Mouse (Mus musculus): ENCODE results near the gene Sertad3.

The Sertad3 gene

GRCm38 (mm10) chr7:27467648-27468047, 5.9 kb upstream of the Sertad3 start:
- DNase-seq (ENCODE audit: low spot score), result no peak

DNA sequence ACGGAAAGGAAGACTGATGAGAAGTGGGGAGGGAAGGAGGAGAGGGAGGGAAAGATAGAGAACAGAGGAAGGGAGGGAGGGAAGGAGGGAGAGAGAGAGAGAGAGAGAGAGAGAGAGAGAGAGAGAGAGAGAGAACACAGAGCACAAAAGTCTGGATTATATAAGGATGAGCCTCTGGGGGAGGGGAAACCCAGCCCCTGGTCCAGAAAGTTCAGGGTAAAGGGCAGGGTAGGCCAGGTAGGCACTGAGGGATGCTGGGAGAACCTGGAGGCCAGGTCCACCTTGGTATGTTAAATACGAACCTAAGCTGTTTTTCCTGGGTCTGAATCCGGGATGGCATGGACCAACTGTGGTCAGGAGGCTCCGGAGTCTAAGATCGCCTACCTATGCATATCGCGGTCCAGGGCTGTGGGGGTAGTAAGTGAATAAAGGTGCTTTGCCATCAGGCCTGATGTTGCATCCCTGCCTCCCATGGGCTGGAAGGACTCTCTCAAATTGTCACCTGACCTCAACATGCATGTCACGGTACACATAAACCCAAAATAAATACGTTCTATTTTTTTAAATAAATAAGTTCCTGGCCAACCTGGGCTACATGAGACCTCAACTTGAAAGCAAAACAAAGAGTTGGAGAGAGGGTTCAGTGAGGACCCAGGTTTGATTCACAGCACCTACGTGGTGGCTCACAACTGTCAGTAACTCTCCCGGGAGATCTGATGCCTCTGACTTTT, 2.0 kb upstream of the Sertad3 start:
- DNase-seq (ENCODE audit: low spot score), result no peak

DNA sequence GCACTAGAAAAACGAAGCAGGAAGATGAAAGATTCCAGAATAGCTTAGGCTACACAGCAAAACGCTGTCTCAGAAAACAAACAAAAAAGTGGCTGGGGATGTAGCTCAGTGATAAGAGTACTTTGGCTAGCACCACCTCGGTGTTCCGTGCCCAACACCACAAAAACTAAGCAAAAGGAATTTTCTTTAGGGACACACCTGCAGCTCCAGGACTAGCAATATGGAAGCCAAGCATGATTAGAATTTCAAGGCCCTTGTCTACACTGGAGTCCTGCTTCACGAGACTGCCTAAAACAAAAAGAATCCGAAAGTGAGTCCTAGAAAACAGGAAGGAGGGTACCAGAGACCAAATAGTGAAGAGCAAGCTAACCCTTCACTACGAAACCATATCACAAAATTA, 972 bp upstream of the Sertad3 start:
- DNase-seq (ENCODE audit: low spot score), result peak; percentile 35

DNA sequence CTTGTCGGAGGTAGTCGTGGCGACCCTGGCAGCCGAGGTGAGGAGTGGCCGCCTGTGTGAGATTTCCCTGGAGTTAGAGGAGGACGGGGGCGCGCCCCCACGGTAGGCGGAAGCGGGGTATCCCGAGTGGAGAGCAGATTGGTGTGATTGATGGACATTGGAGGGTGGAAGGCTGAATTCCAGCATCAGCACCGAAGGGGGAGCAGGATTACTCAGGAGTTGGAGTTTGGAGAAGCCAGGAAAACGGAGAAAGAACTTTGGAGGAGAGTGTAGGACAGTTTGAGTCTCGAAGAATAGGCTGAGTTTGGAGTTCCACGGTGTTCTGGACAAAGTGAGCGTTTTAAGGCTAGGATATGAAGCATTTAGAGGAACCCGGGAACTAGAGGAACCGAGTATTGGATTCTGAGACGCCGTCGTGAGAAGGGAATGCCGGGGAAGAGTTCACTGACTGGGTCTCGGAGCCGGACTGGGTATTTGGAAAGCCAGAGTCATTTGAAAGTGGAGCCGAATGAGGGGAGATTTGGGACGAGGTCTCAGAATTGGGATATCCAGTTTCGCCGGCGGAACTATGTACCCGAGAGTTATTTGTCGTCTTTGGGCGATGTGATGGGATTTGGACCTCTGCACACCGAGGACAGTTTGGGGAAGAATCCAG, 394 bp downstream of the Sertad3 start:
- no peak for DNase-seq (ENCODE audit: low spot score)

DNA sequence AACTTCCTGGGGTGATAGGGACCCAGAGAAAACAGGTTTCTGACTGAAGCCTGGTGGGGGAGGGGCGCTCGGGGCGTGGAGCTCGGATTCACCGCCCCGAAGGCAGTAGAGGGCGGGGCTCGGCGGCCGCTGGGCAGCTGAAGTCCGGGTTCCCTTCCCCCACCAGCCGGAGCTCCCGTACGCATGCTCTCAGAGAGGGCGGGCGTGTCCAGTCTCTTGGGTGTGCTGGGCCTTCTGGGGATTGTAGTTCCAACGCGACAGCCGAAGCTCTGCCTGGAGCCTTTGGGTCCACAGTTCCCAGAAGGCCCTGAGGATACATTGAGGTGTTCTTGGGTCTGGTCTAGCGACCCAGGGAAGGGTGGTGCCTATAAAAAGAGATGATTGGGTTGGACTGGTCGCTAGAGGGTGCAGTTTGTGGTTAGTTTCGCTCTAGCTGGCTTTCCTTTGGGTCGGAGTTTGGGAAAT, 954 bp downstream of the Sertad3 start:
- DNase-seq (ENCODE audit: low spot score), result peak; percentile 94

DNA sequence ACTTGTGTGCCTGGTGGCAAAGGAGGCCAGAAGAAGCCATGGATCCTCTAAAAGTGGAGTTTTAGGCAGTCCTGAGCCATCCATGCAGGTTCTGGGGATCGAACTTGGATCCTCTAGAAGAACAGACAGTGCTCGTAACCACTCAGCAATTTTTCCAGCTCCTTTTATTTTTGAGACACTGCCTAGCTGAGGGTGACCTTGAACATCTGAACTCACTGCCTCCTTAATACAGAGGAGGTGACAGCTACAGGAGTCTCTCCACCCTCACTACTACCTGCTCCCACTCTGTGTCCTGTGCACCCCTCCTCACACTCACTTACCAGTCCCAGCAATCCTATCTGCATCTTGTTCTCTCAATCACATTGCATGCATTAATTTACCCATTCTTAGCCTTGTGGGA, 2.0 kb downstream of the Sertad3 start:
- DNase-seq (ENCODE audit: low spot score), result no peak

DNA sequence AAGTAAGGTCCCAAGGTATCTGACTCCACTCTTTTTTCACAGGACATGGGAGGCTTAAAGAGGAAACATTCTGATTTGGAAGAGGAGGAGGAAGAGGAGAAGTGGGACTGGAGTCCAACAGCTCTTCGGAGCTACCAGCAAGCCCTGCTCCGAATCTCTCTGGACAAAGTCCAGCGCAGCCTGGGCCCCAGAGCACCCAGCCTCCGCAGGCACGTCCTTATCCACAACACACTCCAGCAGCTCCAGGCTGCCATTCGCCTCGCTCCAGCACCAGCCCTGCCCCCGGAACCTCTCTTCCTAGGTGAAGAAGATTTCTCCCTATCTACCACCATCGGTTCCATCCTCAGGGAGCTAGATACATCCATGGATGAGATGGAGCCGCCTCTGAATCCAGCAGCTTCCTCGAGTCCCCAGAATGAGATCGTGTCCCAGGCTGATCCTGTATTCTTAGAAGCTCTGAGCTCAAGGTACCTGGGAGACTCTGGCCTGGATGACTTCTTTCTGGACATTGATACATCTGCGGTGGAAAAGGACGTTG, 2.6 kb downstream of the Sertad3 start:
- no peak for DNase-seq (ENCODE audit: low spot score)

DNA sequence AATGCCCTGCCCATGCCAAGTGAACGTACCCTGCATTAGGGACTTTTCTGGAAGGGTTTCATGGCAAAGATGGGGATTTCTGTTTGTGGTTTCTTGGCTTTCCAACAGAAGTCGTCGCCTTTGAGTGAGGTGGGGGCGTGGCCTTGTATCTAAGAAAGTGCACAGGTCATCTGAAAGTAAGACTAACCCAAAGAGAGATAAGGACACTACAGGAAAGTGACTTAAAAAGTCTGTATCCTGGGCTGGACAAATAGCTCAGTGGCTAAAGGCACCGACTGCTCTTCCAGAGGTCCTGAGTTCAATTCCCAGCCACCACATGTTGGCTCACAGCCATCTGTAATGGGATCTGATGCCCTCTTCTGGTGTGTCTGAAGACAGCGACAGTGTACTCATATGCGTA, 5.0 kb downstream of the Sertad3 start:
- DNase-seq (ENCODE audit: low spot score), result no peak

- no peak for DNase-seq (ENCODE audit: low spot score)
Observed at GRCm38 (mm10) chr7:27479750-27480149, 6.2 kb downstream of the Sertad3 start.

DNA sequence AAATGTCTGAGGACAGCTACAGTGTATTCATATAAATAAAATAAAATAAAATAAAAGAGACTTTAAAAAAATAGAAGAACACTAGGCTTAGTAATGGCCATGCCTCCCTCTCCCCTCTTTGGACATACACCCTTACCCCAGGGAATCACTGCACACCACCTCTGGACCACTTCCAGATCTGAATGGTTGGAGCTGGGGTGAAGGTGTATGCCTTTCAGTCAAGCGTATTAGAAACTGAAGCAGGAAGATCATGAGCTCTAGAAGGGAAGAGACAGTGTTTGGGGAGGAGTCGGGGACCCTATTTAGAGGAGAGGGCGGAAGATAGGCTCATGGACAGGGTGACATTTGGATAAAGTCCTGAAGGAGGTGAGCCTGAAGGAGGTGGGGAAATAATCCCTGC, 6.9 kb downstream of the Sertad3 start:
- no peak for DNase-seq (ENCODE audit: low spot score)

- DNase-seq (ENCODE audit: low spot score), result no peak
Observed at GRCm38 (mm10) chr7:27480927-27481626, 7.5 kb downstream of the Sertad3 start.

GRCm38 (mm10) chr7:27481627-27481969, 8.0 kb downstream of the Sertad3 start:
- peak; percentile 67 for DNase-seq (ENCODE audit: low spot score)

- DNase-seq (ENCODE audit: low spot score), result no peak
Observed at GRCm38 (mm10) chr7:27483860-27484259, 10.3 kb downstream of the Sertad3 start.

GRCm38 (mm10) chr7:27486102-27486769, 12.7 kb downstream of the Sertad3 start:
- DNase-seq (ENCODE audit: low spot score), result peak; percentile 34

GRCm38 (mm10) chr7:27486770-27487697, 13.5 kb downstream of the Sertad3 start, which contains the start of gene Sertad1:
Gene Sertad1 (plus strand): TSS chr7:27486910.
- peak; percentile 100 for DNase-seq (ENCODE audit: low spot score)

DNA sequence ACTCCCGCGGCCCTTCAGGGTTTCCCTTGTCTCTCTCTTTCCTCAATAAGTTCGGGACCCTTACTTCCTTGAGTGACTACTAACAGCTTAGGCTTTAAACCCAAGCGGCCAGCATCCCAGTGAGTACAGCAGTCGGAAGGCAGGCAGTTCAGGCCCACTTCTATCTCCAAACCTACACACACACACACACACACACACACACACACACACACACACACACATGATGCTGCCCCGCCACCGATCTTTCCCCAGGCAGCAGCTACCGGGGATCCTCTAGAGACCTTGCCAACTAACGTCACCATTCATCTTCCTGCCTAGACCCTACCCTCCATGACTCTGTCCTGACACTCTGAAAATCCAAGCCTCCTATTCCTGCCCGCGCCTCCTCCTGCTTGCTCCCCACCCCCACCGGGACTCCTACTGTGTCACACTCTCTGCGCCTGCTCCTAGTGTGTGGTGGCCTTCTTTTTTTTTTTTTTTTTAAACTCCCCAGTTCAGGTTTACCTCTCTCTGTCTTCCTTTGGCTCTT, 14.2 kb downstream of the Sertad3 start:
- DNase-seq (ENCODE audit: low spot score), result no peak

GRCm38 (mm10) chr7:27489270-27489869, 15.8 kb downstream of the Sertad3 start:
- DNase-seq (ENCODE audit: low spot score), result no peak

DNA sequence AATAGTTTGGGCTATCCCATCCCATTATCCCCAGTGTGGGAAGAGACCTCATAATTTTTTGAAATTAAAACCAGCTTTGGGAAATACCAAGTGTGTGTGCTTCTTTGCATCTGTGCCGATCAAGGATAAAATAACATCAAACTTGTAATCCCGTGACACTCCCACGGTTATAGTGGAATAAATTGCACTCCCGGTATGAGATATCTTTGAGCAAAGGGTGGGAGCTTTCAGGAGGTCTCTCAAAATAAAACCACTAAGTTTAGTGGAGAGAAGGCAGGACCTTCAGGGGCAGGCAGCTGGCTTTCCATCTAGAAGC, 16.6 kb downstream of the Sertad3 start:
- DNase-seq (ENCODE audit: low spot score), result no peak

GRCm38 (mm10) chr7:27490543-27491329, 17.2 kb downstream of the Sertad3 start:
- peak; percentile 89 for DNase-seq (ENCODE audit: low spot score)

- DNase-seq (ENCODE audit: low spot score), result no peak
Observed at GRCm38 (mm10) chr7:27491856-27492255, 18.3 kb downstream of the Sertad3 start.

Data from spleen, adult 12 weeks (tissue).